Mouse (Mus musculus): ENCODE measurements around the gene Ehmt1. TPM values are rescaled to one million over a fixed set of nuclear protein-coding genes. Genes with fewer than 3 reads are reported as not detected.

The Ehmt1 gene
- polyA plus RNA-seq, 1 experiment from 2014 or later: 19.8 TPM

GRCm38 (mm10) chr2:24904823-24905652, 14.4 kb downstream of the Ehmt1 start:
- Histone ChIP-seq H3K9ac (ENCODE audit: low read depth, low read length) (no peak overlapping the region), H3K4me2 (replicated peaks; ENCODE audit: low read depth) (no peak overlapping the region), H3K27ac (ENCODE audit: low read depth, low read length) (no peak overlapping the region), H3K36me3 (ENCODE audit: control insufficient read depth, insufficient read depth) (no peaks in the 10 kb centered on the region), H3K4me3 (ENCODE audit: low read depth, low read length) (no peak overlapping the region), H3K4me1 (replicated peaks; ENCODE audit: control insufficient read depth, insufficient read depth, low read length) (no peaks in the 10 kb centered on the region), H3K27me3 (replicated peaks; ENCODE audit: control insufficient read depth, insufficient read depth, low read length) (no peaks in the 10 kb centered on the region), H3K9me3 (ENCODE audit: control insufficient read depth) (no peaks in the 10 kb centered on the region)
- TF ChIP-seq CTCF (IDR thresholded peaks at IDR 0.05; ENCODE audit: low read depth): no peak
- ATAC-seq: no peak
- WGBS: 89% methylated on average over 11 of the region's 11 CpGs

GRCm38 (mm10) chr2:24902999-24903398, 16.4 kb downstream of the Ehmt1 start:
- H3K36me3 ChIP-seq (ENCODE audit: control insufficient read depth, insufficient read depth): no peaks in the 10 kb centered on the region
- H3K9me3 ChIP-seq (ENCODE audit: control insufficient read depth): no peaks in the 10 kb centered on the region
- TF ChIP-seq CTCF (IDR thresholded peaks at IDR 0.05; ENCODE audit: low read depth): peak; percentile 31
- ATAC-seq: no peak
- 80% methylated on average over 6 of the region's 6 CpGs for WGBS
- H3K4me1 ChIP-seq (replicated peaks; ENCODE audit: control insufficient read depth, insufficient read depth, low read length): no peaks in the 10 kb centered on the region
- H3K27ac ChIP-seq (ENCODE audit: low read depth, low read length): no peak overlapping the region
- H3K4me2 ChIP-seq (replicated peaks; ENCODE audit: low read depth): no peak overlapping the region
- H3K27me3 ChIP-seq (replicated peaks; ENCODE audit: control insufficient read depth, insufficient read depth, low read length): no peaks in the 10 kb centered on the region
- H3K9ac ChIP-seq (ENCODE audit: low read depth, low read length): no peak overlapping the region
- H3K4me3 ChIP-seq (ENCODE audit: low read depth, low read length): no peak overlapping the region

GRCm38 (mm10) chr2:24901055-24901454, 18.4 kb downstream of the Ehmt1 start:
- no peak overlapping the region for H3K4me3 ChIP-seq (ENCODE audit: low read depth, low read length)
- ATAC-seq: no peak
- TF ChIP-seq CTCF (IDR thresholded peaks at IDR 0.05; ENCODE audit: low read depth): no peak
- no peaks in the 10 kb centered on the region for H3K27me3 ChIP-seq (replicated peaks; ENCODE audit: control insufficient read depth, insufficient read depth, low read length)
- 51% methylated on average over 5 of the region's 5 CpGs for WGBS
- no peaks in the 10 kb centered on the region for H3K36me3 ChIP-seq (ENCODE audit: control insufficient read depth, insufficient read depth)
- no peaks in the 10 kb centered on the region for H3K4me1 ChIP-seq (replicated peaks; ENCODE audit: control insufficient read depth, insufficient read depth, low read length)
- no peaks in the 10 kb centered on the region for H3K9me3 ChIP-seq (ENCODE audit: control insufficient read depth)
- H3K9ac ChIP-seq (ENCODE audit: low read depth, low read length): no peak overlapping the region
- no peak overlapping the region for H3K4me2 ChIP-seq (replicated peaks; ENCODE audit: low read depth)
- H3K27ac ChIP-seq (ENCODE audit: low read depth, low read length): no peak overlapping the region

GRCm38 (mm10) chr2:24899292-24899691, 20.1 kb downstream of the Ehmt1 start:
- 82% methylated on average over 2 of the region's 2 CpGs for WGBS
- TF ChIP-seq CTCF (IDR thresholded peaks at IDR 0.05; ENCODE audit: low read depth): no peak
- H3K27ac ChIP-seq (ENCODE audit: low read depth, low read length): no peak overlapping the region

GRCm38 (mm10) chr2:24896761-24897160, 22.7 kb downstream of the Ehmt1 start:
- 52% methylated on average over 4 of the region's 4 CpGs for WGBS
- peak; percentile 59 for ATAC-seq
- H3K4me3 ChIP-seq (ENCODE audit: low read depth, low read length): no peak overlapping the region

More at GRCm38 (mm10) chr2:24899292-24899691, 20.1 kb downstream of the Ehmt1 start:
- no peak for ATAC-seq
- no peak overlapping the region for H3K9ac ChIP-seq (ENCODE audit: low read depth, low read length)
- no peaks in the 10 kb centered on the region for H3K9me3 ChIP-seq (ENCODE audit: control insufficient read depth)
- H3K4me3 ChIP-seq (ENCODE audit: low read depth, low read length): no peak overlapping the region
- H3K27me3 ChIP-seq (replicated peaks; ENCODE audit: control insufficient read depth, insufficient read depth, low read length): no peaks in the 10 kb centered on the region
- H3K4me1 ChIP-seq (replicated peaks; ENCODE audit: control insufficient read depth, insufficient read depth, low read length): no peaks in the 10 kb centered on the region
- H3K36me3 ChIP-seq (ENCODE audit: control insufficient read depth, insufficient read depth): no peaks in the 10 kb centered on the region
- H3K4me2 ChIP-seq (replicated peaks; ENCODE audit: low read depth): no peak overlapping the region

GRCm38 (mm10) chr2:24894211-24894610, 25.2 kb downstream of the Ehmt1 start:
- no peaks in the 10 kb centered on the region for H3K27me3 ChIP-seq (replicated peaks; ENCODE audit: control insufficient read depth, insufficient read depth, low read length)
- no peak overlapping the region for H3K27ac ChIP-seq (ENCODE audit: low read depth, low read length)
- H3K4me1 ChIP-seq (replicated peaks; ENCODE audit: control insufficient read depth, insufficient read depth, low read length): no peaks in the 10 kb centered on the region; the same call in 1 of the 2 replicates
- no peak overlapping the region for H3K4me3 ChIP-seq (ENCODE audit: low read depth, low read length)
- no peak overlapping the region for H3K4me2 ChIP-seq (replicated peaks; ENCODE audit: low read depth)
- no peaks in the 10 kb centered on the region for H3K36me3 ChIP-seq (ENCODE audit: control insufficient read depth, insufficient read depth)
- no peak overlapping the region for H3K9ac ChIP-seq (ENCODE audit: low read depth, low read length)
- ATAC-seq: no peak
- WGBS: 91% methylated on average over 1 of the region's 1 CpGs
- no peaks in the 10 kb centered on the region for H3K9me3 ChIP-seq (ENCODE audit: control insufficient read depth)
- TF ChIP-seq CTCF (IDR thresholded peaks at IDR 0.05; ENCODE audit: low read depth): no peak

More at GRCm38 (mm10) chr2:24896761-24897160, 22.7 kb downstream of the Ehmt1 start:
- Histone ChIP-seq H3K4me1 (replicated peaks; ENCODE audit: control insufficient read depth, insufficient read depth, low read length) (no peaks in the 10 kb centered on the region), H3K27ac (ENCODE audit: low read depth, low read length) (no peak overlapping the region), H3K4me2 (replicated peaks; ENCODE audit: low read depth) (no peak overlapping the region), H3K9me3 (ENCODE audit: control insufficient read depth) (no peaks in the 10 kb centered on the region), H3K9ac (ENCODE audit: low read depth, low read length) (no peak overlapping the region), H3K36me3 (ENCODE audit: control insufficient read depth, insufficient read depth) (no peaks in the 10 kb centered on the region), H3K27me3 (replicated peaks; ENCODE audit: control insufficient read depth, insufficient read depth, low read length) (no peaks in the 10 kb centered on the region)
- TF ChIP-seq CTCF (IDR thresholded peaks at IDR 0.05; ENCODE audit: low read depth): no peak
